Mouse (Mus musculus): Measurements from ENCODE around the gene Cdh4.

The Cdh4 gene

GRCm38 (mm10) chr2:179467839-179468445 is 25.7 kb downstream of the Cdh4 start:
- DNase-seq (ENCODE audit: low spot score) = peak; percentile 54

DNA sequence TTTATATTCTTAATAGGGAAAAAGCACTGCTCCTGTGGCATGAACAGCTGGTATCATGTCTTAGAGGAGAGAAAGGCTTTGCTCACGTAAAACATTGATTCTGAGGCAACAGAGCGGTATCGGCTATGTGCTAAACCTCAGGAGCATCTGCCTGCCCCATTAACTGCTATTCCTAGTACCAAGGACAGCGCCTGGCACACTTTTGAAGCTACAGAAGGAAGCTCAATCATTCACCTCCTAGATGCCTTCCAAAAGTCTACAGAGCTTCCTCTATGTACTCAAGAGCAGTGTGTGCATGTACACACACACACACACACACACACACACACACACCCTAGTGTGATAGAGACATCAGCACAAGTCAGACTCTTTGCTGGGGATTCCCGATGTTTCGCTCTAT is 34.4 kb downstream of the Cdh4 start:
- DNase-seq (ENCODE audit: low spot score) = no peak

- no peak for DNase-seq (ENCODE audit: low spot score)
Measured at GRCm38 (mm10) chr2:179480800-179481200, 38.6 kb downstream of the Cdh4 start.

- DNase-seq (ENCODE audit: low spot score) = no peak
Measured at GRCm38 (mm10) chr2:179481363-179481762, 39.1 kb downstream of the Cdh4 start.

GRCm38 (mm10) chr2:179488526-179489139 is 46.4 kb downstream of the Cdh4 start:
- no peak for DNase-seq (ENCODE audit: low spot score)

DNA sequence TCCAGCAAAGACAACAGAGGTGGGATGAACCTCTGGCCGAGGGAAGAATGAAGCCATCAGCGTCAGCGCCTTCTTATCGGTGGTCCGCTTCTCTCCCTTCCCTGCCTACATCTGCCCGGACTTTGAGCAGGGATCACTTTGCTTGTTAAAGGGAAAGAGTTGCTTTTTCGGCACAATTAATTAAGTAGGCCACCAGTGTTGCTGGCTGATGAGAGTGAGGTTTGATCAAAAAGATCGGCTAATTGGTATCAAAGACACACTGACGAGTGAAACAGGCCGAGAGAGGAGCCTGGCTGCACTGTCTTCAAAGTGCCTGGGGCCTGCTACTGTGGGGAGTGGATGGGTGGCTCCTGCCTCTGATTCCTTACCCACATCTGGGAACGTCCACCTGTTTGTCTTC is 49.7 kb downstream of the Cdh4 start:
- DNase-seq (ENCODE audit: low spot score) = peak; percentile 66

DNA sequence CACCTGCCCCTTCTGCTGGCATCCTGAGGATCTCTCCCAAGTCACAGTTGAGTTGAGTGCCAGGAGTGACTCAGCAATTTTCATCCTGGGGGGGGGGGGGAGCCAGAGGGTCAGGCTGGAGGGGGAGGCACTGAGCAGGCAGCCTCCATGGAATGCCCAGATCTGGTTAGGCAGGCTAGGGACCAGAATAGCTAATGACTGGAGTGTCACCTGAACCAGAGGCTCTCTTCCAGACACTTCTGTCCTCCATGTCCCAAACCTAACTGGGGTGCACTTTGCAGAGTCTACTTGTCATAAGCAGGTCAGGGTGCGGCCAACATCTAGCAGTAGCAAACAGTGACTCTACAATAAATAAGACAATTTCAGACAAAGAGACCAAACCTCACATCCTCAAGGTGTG is 52.0 kb downstream of the Cdh4 start:
- no peak for DNase-seq (ENCODE audit: low spot score)

DNA sequence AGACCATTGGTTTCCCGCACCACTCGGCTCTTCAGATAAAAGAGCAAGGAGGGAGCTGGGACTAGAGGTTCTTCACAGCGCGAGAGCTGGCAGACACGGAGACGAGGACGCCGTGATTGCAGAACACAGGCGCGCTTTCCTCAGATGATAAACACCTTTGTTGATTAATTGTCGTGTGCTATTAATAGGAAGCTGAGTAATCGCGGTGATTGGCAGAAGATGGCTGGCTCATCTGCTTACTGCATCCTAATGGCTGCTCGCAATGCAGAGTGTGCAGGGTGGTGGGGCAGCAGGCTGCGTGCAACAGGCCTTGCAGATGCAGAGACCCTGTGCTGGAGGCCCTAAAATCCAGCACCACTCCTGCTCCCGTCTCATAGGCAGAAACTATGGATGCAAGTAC is 68.2 kb downstream of the Cdh4 start:
- DNase-seq (ENCODE audit: low spot score) = no peak

DNA sequence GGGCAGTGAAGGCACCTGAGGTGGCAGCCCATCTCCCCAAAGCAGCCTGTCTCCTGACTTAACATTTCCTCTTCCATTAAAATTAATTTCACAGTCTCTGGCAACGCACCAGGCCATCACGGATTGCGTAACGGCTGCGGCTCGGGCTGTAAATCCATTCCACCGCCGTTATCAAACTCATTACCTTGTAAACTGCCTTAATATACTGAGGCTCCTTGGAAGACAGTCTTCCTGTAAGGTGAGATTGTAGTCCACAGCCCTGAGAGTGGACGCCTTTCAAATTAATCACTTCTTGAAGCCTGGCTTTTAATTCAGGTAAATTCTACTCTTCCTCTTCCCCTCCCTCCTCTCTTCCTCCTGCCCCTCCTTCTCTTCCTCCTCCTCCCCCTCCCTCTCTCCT is 74.3 kb downstream of the Cdh4 start:
- no peak for DNase-seq (ENCODE audit: low spot score)

GRCm38 (mm10) chr2:179518456-179519032 is 76.3 kb downstream of the Cdh4 start:
- peak; percentile 51 for DNase-seq (ENCODE audit: low spot score)

DNA sequence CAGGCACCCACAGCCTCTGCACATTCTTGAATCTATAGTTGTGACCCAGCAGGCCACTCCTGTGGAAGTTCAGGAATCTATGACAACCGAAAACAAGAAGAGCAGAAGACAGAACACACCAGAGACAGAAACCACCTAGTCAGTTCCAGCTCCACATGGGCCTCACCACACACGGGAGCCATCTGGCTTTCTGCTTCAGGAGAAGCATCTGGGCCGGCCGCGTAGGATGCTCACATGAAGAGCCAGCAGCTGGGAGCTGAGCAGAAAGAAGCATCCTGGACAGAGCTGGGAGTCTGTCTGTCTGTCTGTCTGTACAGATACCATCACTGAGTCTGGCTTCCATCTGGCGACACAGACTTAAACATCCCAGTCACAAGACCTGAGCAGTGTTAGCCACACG is 76.9 kb downstream of the Cdh4 start:
- DNase-seq (ENCODE audit: low spot score) = peak; percentile 55

DNA sequence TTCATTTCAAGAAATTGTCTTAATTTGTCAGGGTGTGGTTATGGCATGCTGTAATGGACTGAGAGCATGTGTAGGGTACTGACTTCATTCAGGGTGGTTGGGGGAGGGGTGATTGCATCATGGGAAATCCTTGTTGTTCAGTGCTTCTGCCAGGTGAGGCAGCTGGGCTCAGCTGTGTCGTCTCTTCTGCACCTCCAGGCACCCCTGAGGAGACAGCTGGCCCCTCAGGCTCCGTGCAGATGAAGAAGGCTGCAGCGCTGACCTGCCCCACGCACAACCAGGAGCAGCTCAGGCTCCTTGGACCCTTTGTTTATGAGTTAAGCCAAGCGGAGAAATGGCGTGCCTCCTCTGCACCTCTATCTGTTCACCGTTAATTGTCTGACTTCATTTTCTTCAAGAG is 77.7 kb downstream of the Cdh4 start:
- peak; percentile 72 for DNase-seq (ENCODE audit: low spot score)

- peak; percentile 35 for DNase-seq (ENCODE audit: low spot score)
Measured at GRCm38 (mm10) chr2:179520941-179521340, 78.7 kb downstream of the Cdh4 start.

DNA sequence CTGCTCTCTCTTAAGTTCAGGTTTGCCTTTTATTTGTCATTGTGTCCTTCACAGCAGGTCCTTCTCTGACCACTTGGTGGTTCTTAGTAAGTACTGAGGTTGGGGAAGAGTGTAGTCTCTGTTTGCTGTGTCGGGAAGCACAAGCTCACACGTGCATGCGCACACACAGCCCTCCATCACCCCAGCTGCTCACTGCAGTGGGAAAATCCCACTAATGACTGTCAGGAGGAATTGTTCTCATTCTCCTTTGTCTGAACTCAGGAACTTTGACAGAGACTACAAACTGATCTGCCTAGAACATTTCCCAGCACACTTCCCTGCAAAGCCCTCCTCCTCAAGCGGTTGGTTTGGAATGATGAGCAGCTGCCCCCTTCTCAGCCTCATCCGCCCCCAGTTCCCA is 79.2 kb downstream of the Cdh4 start:
- DNase-seq (ENCODE audit: low spot score) = peak; percentile 88

DNA sequence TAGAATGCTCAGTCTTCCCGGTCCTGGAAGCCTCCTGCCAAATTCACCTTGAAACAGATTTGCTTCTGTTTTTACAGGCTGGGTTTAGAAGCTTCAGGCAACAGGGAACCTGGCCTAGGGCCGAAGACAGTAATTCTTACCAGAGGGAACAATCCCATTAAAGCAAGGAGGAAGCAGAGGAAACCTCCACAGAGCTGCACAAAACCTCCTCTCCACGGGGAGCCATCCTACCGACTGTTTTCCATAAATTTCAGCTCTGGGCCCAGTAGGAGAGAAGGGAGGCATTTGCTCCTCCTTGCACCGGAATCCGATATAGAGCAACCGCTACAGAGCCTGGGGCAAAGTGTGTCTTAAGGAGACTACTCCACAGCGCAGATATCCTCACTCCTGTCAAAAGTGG is 79.9 kb downstream of the Cdh4 start:
- DNase-seq (ENCODE audit: low spot score) = no peak

DNA sequence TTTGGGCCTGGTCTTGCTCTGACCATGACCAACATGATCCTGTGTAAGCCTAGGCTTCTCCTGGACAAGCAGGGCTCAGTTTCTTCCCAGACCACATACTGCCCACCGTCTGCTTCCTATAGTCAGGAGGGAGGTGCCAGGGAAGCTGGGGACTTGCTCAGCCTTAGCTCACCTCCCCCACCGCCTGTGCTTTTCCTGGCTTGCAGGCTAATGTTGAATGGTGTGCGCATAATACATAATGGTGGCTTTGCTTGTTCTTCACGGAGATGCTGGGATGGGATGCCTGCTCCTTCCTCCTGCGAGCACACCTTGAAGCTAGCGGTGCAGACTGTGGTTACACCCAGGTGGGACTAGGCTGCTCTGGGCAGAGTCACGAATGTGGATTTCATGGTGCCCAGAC is 84.7 kb downstream of the Cdh4 start:
- no peak for DNase-seq (ENCODE audit: low spot score)

- no peak for DNase-seq (ENCODE audit: low spot score)
Measured at GRCm38 (mm10) chr2:179530436-179531040, 88.3 kb downstream of the Cdh4 start.

GRCm38 (mm10) chr2:179533196-179533595 is 91.0 kb downstream of the Cdh4 start:
- no peak for DNase-seq (ENCODE audit: low spot score)

GRCm38 (mm10) chr2:179533881-179534280 is 91.7 kb downstream of the Cdh4 start:
- DNase-seq (ENCODE audit: low spot score) = no peak

DNA sequence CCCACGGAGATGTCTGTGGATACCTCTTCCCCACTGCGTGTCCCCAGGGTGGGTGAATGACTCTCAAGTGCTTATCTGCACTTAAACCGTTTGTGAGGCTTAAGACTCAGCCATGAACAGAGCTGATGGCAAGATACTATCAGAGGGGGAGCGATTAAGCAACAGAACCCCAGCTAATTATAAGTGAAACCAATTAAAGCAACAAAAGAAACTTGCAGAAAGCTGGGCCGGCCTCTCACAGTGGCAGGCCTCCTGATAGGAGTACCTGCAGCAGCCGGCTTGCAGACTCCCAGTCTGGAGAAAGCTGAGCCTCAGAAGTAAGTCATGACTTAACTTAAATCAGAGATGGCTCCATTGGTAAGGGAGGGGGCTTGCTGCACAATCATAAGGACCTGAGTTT is 93.0 kb downstream of the Cdh4 start:
- peak; percentile 51 for DNase-seq (ENCODE audit: low spot score)

- no peak for DNase-seq (ENCODE audit: low spot score)
Measured at GRCm38 (mm10) chr2:179536762-179537161, 94.5 kb downstream of the Cdh4 start.

- peak; percentile 86 for DNase-seq (ENCODE audit: low spot score)
Measured at GRCm38 (mm10) chr2:179537390-179537789, 95.2 kb downstream of the Cdh4 start.

DNA sequence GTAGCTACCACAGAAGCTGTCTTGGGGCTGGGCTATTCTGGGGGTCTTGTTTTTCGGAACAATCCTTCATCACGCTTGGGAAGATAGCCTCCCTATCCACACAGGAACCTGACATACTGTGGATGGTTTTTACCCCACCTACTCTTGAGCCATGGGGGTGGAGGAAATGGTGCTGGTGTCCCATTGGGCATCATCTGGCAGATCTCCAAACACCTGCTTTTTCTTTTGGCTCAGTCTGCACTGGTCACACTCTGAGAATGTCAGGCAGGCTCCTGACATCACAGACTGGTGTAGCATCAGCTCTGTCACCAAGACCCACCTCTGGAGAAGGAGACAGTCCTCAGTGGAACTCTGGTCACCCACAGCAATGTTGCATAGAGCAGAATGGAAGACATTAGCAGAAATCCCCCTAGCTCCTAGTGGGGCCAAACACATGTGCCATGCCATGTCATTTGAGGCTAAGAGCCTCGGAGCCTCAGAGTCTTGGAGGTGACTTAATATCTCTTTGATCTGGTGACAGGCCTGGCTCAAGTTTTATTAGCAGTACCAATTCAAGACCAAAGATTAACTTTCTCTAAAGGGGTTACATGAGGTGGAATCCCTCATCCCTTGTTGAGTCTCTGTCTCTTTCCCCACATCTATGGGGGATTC is 95.7 kb downstream of the Cdh4 start:
- no peak for DNase-seq (ENCODE audit: low spot score)
